Mouse (Mus musculus): ENCODE measurements around the gene Nt5c2. TPM values are rescaled to one million over a fixed set of nuclear protein-coding genes. Genes with fewer than 3 reads are reported as not detected.
"Not testable (repeated sequence)": the region's sequence is repeated elsewhere in the genome, so short reads cannot be mapped to it uniquely, and the experiment has no call there.

The Nt5c2 gene
- polyA plus RNA-seq, 1 experiment: 76.9 TPM

DNA sequence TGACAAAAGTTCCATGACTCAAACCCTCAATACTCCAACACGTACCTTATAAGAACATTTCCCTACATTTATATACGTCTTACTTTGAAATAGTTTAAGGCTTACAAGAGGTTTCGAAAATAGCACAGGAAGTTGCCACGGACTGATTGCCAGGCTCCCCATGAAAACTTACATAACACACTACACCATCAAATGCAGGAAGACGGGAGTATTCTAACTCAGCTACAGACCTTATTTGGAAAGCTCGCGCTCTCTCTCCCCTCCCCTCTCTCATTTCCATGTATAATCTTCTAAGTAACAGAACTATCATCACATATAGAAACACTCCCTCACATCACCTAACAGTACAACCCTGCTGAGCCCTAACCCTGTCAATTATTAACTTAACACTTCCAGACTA is 5.5 kb downstream of the Nt5c2 start:
- Histone ChIP-seq H3K9ac (ENCODE audit: low read depth, poor library complexity, severe bottlenecking) (no peak overlapping the region), H3K36me3 (ENCODE audit: control insufficient read depth, insufficient read depth, low read length, poor library complexity, severe bottlenecking) (no peaks in the 10 kb centered on the region), H3K4me3 (ENCODE audit: low read depth, low read length) (no peak overlapping the region), H3K9me3 (replicated peaks; ENCODE audit: control insufficient read depth, insufficient read depth, low read length, poor library complexity, severe bottlenecking) (no peaks in the 10 kb centered on the region), H3K27me3 (ENCODE audit: control insufficient read depth, insufficient read depth, low read length, poor library complexity, severe bottlenecking) (no peaks in the 10 kb centered on the region), H3K4me1 (ENCODE audit: control insufficient read depth, insufficient read depth, low read length) (peaks cover 1% of the 10 kb centered on the region), H3K27ac (ENCODE audit: insufficient read depth, low read length) (no peak overlapping the region)
- no peak for TF ChIP-seq POLR2A (IDR thresholded peaks at IDR 0.05; ENCODE audit: insufficient read depth, low read length)
- no peak for TF ChIP-seq EP300 (IDR thresholded peaks at IDR 0.05; ENCODE audit: insufficient read depth, low read depth, low read length)
- TF ChIP-seq CTCF (IDR thresholded peaks at IDR 0.05; ENCODE audit: low read depth, low read length): no peak

GRCm38 (mm10) chr19:47006321-47006720 is 8.6 kb downstream of the Nt5c2 start:
- no peaks in the 10 kb centered on the region for H3K27me3 ChIP-seq (ENCODE audit: control insufficient read depth, insufficient read depth, low read length, poor library complexity, severe bottlenecking)
- no peaks in the 10 kb centered on the region for H3K36me3 ChIP-seq (ENCODE audit: control insufficient read depth, insufficient read depth, low read length, poor library complexity, severe bottlenecking)
- H3K27ac ChIP-seq (ENCODE audit: insufficient read depth, low read length): no peak overlapping the region
- H3K4me1 ChIP-seq (ENCODE audit: control insufficient read depth, insufficient read depth, low read length): no peaks in the 10 kb centered on the region
- H3K4me3 ChIP-seq (ENCODE audit: low read depth, low read length): no peak overlapping the region
- TF ChIP-seq POLR2A (IDR thresholded peaks at IDR 0.05; ENCODE audit: insufficient read depth, low read length): no peak
- no peak for TF ChIP-seq CTCF (IDR thresholded peaks at IDR 0.05; ENCODE audit: low read depth, low read length)
- TF ChIP-seq EP300 (IDR thresholded peaks at IDR 0.05; ENCODE audit: insufficient read depth, low read depth, low read length): no peak
- no peaks in the 10 kb centered on the region for H3K9me3 ChIP-seq (replicated peaks; ENCODE audit: control insufficient read depth, insufficient read depth, low read length, poor library complexity, severe bottlenecking)
- no peak overlapping the region for H3K9ac ChIP-seq (ENCODE audit: low read depth, poor library complexity, severe bottlenecking)

DNA sequence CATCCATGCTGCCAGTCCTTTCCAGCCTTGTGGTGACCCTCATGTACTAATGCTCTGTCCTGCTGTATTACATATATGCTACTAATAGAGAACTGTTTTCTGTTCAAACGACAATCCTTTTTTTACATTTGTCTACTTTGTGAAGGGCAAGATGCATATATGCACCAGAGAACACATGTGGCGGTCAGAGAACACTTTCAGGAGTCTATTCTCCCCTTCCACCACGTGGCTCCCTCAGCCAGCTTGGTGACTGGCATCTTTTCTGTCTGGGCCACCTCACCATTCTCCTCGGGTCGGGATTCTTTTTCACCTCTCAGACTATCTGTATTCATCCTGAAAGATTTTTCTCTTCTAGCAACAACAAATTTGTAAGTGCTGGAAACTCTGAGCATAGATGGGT is 9.1 kb downstream of the Nt5c2 start:
- Histone ChIP-seq H3K36me3 (ENCODE audit: control insufficient read depth, insufficient read depth, low read length, poor library complexity, severe bottlenecking) (no peaks in the 10 kb centered on the region), H3K4me1 (ENCODE audit: control insufficient read depth, insufficient read depth, low read length) (no peaks in the 10 kb centered on the region), H3K27me3 (ENCODE audit: control insufficient read depth, insufficient read depth, low read length, poor library complexity, severe bottlenecking) (no peaks in the 10 kb centered on the region), H3K9me3 (replicated peaks; ENCODE audit: control insufficient read depth, insufficient read depth, low read length, poor library complexity, severe bottlenecking) (no peaks in the 10 kb centered on the region), H3K4me3 (ENCODE audit: low read depth, low read length) (no peak overlapping the region), H3K27ac (ENCODE audit: insufficient read depth, low read length) (no peak overlapping the region), H3K9ac (ENCODE audit: low read depth, poor library complexity, severe bottlenecking) (no peak overlapping the region)
- TF ChIP-seq CTCF (IDR thresholded peaks at IDR 0.05; ENCODE audit: low read depth, low read length): no peak
- TF ChIP-seq POLR2A (IDR thresholded peaks at IDR 0.05; ENCODE audit: insufficient read depth, low read length): no peak
- TF ChIP-seq EP300 (IDR thresholded peaks at IDR 0.05; ENCODE audit: insufficient read depth, low read depth, low read length): no peak

DNA sequence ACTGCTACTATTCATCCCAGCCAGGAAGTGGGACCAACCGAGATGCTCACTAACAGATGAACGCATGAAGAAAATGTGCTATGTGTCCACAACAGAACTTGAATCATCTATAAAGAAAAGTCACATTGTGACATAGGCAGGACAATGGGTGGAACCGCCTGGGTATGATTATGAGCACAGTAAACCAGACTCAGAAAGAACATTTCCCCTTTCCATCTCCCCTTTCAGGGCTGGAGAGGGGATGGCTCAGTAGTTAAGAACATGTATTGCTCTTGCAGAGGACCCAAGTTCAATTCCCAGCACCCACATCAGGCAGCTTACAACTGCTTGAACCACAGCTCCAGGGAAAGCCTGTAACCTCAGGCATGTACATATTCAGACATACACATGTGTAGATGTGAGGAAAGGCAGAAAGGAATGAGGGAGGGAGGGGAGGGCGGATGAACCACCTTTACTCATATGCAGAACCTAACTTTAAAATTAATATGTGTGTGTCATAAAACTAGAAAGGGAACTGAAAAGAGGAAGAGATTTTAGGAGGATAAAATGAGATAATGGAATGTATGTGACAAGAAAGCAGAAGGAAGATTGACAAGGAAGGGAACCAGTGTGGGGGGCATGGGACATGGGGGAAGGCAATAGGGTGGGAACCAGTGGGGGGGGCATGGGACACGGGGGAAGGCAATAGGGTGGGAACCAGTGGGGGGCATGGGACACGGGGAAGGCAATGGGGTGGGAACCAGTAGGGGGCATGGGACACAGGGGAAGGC is 11.0 kb downstream of the Nt5c2 start:
- Histone ChIP-seq H3K9me3 (replicated peaks; ENCODE audit: control insufficient read depth, insufficient read depth, low read length, poor library complexity, severe bottlenecking) (no peaks in the 10 kb centered on the region), H3K27me3 (ENCODE audit: control insufficient read depth, insufficient read depth, low read length, poor library complexity, severe bottlenecking) (no peaks in the 10 kb centered on the region), H3K4me1 (ENCODE audit: control insufficient read depth, insufficient read depth, low read length) (no peaks in the 10 kb centered on the region), H3K36me3 (ENCODE audit: control insufficient read depth, insufficient read depth, low read length, poor library complexity, severe bottlenecking) (no peaks in the 10 kb centered on the region), H3K27ac (ENCODE audit: insufficient read depth, low read length) (no peak overlapping the region), H3K4me3 (ENCODE audit: low read depth, low read length) (no peak overlapping the region), H3K9ac (ENCODE audit: low read depth, poor library complexity, severe bottlenecking) (no peak overlapping the region)
- no peak for TF ChIP-seq CTCF (IDR thresholded peaks at IDR 0.05; ENCODE audit: low read depth, low read length)
- TF ChIP-seq POLR2A (IDR thresholded peaks at IDR 0.05; ENCODE audit: insufficient read depth, low read length): no peak
- TF ChIP-seq EP300 (IDR thresholded peaks at IDR 0.05; ENCODE audit: insufficient read depth, low read depth, low read length): no peak

GRCm38 (mm10) chr19:47000357-47000756 is 14.6 kb downstream of the Nt5c2 start:
- H3K36me3 ChIP-seq (ENCODE audit: control insufficient read depth, insufficient read depth, low read length, poor library complexity, severe bottlenecking); H3K9me3 ChIP-seq (replicated peaks; ENCODE audit: control insufficient read depth, insufficient read depth, low read length, poor library complexity, severe bottlenecking); H3K27me3 ChIP-seq (ENCODE audit: control insufficient read depth, insufficient read depth, low read length, poor library complexity, severe bottlenecking); H3K4me3 ChIP-seq (ENCODE audit: low read depth, low read length); H3K27ac ChIP-seq (ENCODE audit: insufficient read depth, low read length); H3K4me1 ChIP-seq (ENCODE audit: control insufficient read depth, insufficient read depth, low read length); H3K9ac ChIP-seq (ENCODE audit: low read depth, poor library complexity, severe bottlenecking): not testable (repeated sequence)

GRCm38 (mm10) chr19:46999753-47000152 is 15.2 kb downstream of the Nt5c2 start:
- TF ChIP-seq CTCF (IDR thresholded peaks at IDR 0.05; ENCODE audit: low read depth, low read length) (no peak), EP300 (IDR thresholded peaks at IDR 0.05; ENCODE audit: insufficient read depth, low read depth, low read length) (no peak), POLR2A (IDR thresholded peaks at IDR 0.05; ENCODE audit: insufficient read depth, low read length) (no peak)
- no peaks in the 10 kb centered on the region for H3K4me1 ChIP-seq (ENCODE audit: control insufficient read depth, insufficient read depth, low read length)
- H3K27me3 ChIP-seq (ENCODE audit: control insufficient read depth, insufficient read depth, low read length, poor library complexity, severe bottlenecking): no peaks in the 10 kb centered on the region
- no peaks in the 10 kb centered on the region for H3K36me3 ChIP-seq (ENCODE audit: control insufficient read depth, insufficient read depth, low read length, poor library complexity, severe bottlenecking)
- H3K9me3 ChIP-seq (replicated peaks; ENCODE audit: control insufficient read depth, insufficient read depth, low read length, poor library complexity, severe bottlenecking): no peaks in the 10 kb centered on the region
- no peak overlapping the region for H3K9ac ChIP-seq (ENCODE audit: low read depth, poor library complexity, severe bottlenecking)
- H3K27ac ChIP-seq (ENCODE audit: insufficient read depth, low read length): no peak overlapping the region
- no peak overlapping the region for H3K4me3 ChIP-seq (ENCODE audit: low read depth, low read length)

Measured in ES-Bruce4 (cell line).